Mouse (Mus musculus) G1E (cell line): Measurements from ENCODE around the gene Pde4d. TPM values are rescaled to one million over a fixed set of nuclear protein-coding genes. Genes with fewer than 3 reads are reported as not detected.

ENCODE experiments used
- ATAC-seq: 2 replicates; pipeline ENCODE4 v1.8.0; 2016; ENCODE audit warnings: mild to moderate bottlenecking; ENCODE audit not compliant: insufficient number of reproducible peaks, poor library complexity, low FRiP score, severe bottlenecking; ENCODE audit errors: extremely low read depth
- DNase-seq: peaks from one replicate; pipeline ENCODE4 v3.0.0; 2012; ENCODE audit warnings: low spot score
- H3K27me3 ChIP-seq: 2 replicates; pipeline ENCODE4 v1.6.1; 2012; ENCODE audit warnings: mild to moderate bottlenecking, low read length, inconsistent platforms; ENCODE audit not compliant: insufficient read depth
- H3K36me3 ChIP-seq: replicated peaks from 2 replicates; pipeline ENCODE3; 2012; ENCODE audit warnings: mild to moderate bottlenecking, inconsistent platforms
- H3K4me1 ChIP-seq: 2 replicates; pipeline ENCODE4 v1.6.1; 2012; ENCODE audit warnings: low read depth, low read length, inconsistent platforms, mixed read lengths; ENCODE audit not compliant: insufficient read depth
- H3K4me3 ChIP-seq: 2 replicates; pipeline ENCODE4 v1.5.1; 2012; ENCODE audit warnings: low read depth, mild to moderate bottlenecking, inconsistent platforms, low read length, moderate library complexity, mixed read lengths
- H3K9me3 ChIP-seq: replicated peaks from 2 replicates; pipeline ENCODE4 v1.6.1; 2012; ENCODE audit warnings: inconsistent platforms
- CTCF ChIP-seq: IDR thresholded peaks from 2 replicates; pipeline ENCODE4 v1.5.1; 2012; ENCODE audit warnings: low read depth, low read length, inconsistent platforms, mixed read lengths
- GATA1 ChIP-seq: IDR thresholded peaks from 2 replicates; pipeline ENCODE4 v1.6.1; 2012; ENCODE audit warnings: borderline replicate concordance, low read length, inconsistent platforms, mixed read lengths
- GATA2 ChIP-seq: IDR thresholded peaks from 2 replicates; pipeline ENCODE4 v1.6.1; 2012; ENCODE audit warnings: low read depth, low read length, inconsistent platforms, borderline replicate concordance
- POLR2AphosphoS5 ChIP-seq: IDR thresholded peaks from 2 replicates; pipeline ENCODE4 v1.6.1; 2012; ENCODE audit warnings: low read depth, low read length, inconsistent platforms; ENCODE audit not compliant: insufficient replicate concordance
- TAL1 ChIP-seq: conservative IDR thresholded peaks from 2 replicates; pipeline ENCODE4 v1.6.1; 2012; ENCODE audit warnings: low read depth, low read length, inconsistent platforms, mixed read lengths
- polyA plus RNA-seq: library from polyadenylated mRNA; stranded (reverse); fragments of >175 nt; gene quantifications from 2 replicates; pipeline ENCODE4 v1.2.3, GENCODE M21; 2012
- total RNA-seq, 2 experiments: library from RNA; stranded (forward) in 1 of 2; stranded (reverse) in 1 of 2; fragments of 200-1000 nt in 1 of 2; fragments of >200 nt in 1 of 2; fragmentation: Nextera tagmentation in 1 of 2; gene quantifications; 2 replicates each; pipeline ENCODE4 v1.2.3; 2014 to 2017

Gene Pde4d
- total and polyA plus RNA-seq, 3 experiments, result 8.2 to 124 (median 22.6) TPM

DNA sequence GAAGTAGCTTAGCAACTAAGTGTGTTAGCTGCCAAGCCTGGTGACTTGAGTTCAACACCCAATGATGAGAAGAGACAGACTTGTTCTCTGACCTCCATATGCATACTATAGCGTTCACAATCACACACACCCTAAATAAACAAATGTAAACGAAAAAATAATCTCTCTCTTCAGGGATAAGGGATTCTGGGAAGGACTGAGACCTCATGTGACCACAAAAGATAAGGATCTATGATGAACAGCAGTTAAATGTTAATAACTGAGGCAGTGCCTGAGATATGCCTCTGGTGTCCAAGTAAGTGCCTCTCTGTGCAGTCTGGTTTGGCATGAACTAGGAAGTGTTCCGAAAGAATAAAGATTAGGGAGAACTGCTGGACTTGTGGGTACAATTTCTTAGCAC, 1243.1 kb downstream of the Pde4d start:
- no peak for DNase-seq

GRCm38 (mm10) chr13:109693769-109694168, 1244.0 kb downstream of the Pde4d start:
- no peaks in the 10 kb centered on the region for H3K27me3 ChIP-seq
- DNase-seq, result no peak
- TF ChIP-seq GATA2 (no peak), CTCF (no peak), TAL1 (no peak), POLR2AphosphoS5 (no peak), GATA1 (no peak)
- ATAC-seq, result no peak
- peaks cover 67% of the 10 kb centered on the region for H3K4me1 ChIP-seq
- H3K4me3 ChIP-seq, result no peak overlapping the region
- H3K9me3 ChIP-seq, result peaks cover 2% of the 10 kb centered on the region; the same call in 1 of the 2 replicates
- H3K36me3 ChIP-seq, result peaks cover 50% of the 10 kb centered on the region

More for the DNA sequence above, 1243.1 kb downstream of the Pde4d start:
- Histone ChIP-seq H3K27me3 (no peaks in the 10 kb centered on the region), H3K4me3 (peak overlapping the region; percentile 30; the same call in 1 of the 2 replicates), H3K4me1 (peaks cover 63% of the 10 kb centered on the region), H3K36me3 (peaks cover 42% of the 10 kb centered on the region), H3K9me3 (no peaks in the 10 kb centered on the region)
- TF ChIP-seq GATA2 (no peak), POLR2AphosphoS5 (no peak), CTCF (no peak), GATA1 (no peak), TAL1 (no peak)
- peak; percentile 41 for ATAC-seq

DNA sequence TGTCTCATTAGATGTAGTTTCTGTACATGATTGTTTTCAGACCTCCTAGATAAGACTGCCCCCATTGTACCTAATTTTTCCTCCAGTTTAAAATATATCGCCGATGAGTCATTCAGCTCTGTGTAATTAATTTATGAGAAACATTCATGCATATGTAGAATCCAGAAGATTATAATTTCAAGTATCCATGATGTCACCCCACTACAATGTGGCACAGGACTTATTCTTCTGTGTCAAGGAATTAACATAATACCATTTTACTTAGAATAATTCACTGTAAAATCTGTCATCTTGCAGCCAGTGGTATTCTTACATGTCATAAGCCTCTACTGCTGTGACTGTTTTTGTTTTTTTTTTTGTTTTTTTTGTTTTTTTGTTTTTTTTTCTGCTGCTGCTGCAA, 1244.5 kb downstream of the Pde4d start:
- H3K27me3 ChIP-seq, result no peaks in the 10 kb centered on the region
- DNase-seq (no peak), ATAC-seq (no peak)
- H3K9me3 ChIP-seq, result peaks cover 2% of the 10 kb centered on the region; the same call in 1 of the 2 replicates
- no peak overlapping the region for H3K4me3 ChIP-seq
- peaks cover 62% of the 10 kb centered on the region for H3K4me1 ChIP-seq
- H3K36me3 ChIP-seq, result peaks cover 52% of the 10 kb centered on the region
- no peak for TF ChIP-seq CTCF
- no peak for TF ChIP-seq POLR2AphosphoS5
- TF ChIP-seq GATA1, result no peak
- no peak for TF ChIP-seq GATA2
- no peak for TF ChIP-seq TAL1

- peaks cover 59% of the 10 kb centered on the region for H3K36me3 ChIP-seq
- DNase-seq (no peak), ATAC-seq (no peak)
- no peaks in the 10 kb centered on the region for H3K27me3 ChIP-seq
- no peak overlapping the region for H3K4me3 ChIP-seq
- H3K9me3 ChIP-seq, result peaks cover 2% of the 10 kb centered on the region; the same call in 1 of the 2 replicates
- TF ChIP-seq CTCF, result no peak
- TF ChIP-seq GATA1, result no peak
- no peak for TF ChIP-seq TAL1
- no peak for TF ChIP-seq POLR2AphosphoS5
- TF ChIP-seq GATA2, result no peak
- H3K4me1 ChIP-seq, result peaks cover 59% of the 10 kb centered on the region
Measured at GRCm38 (mm10) chr13:109695098-109695497, 1245.3 kb downstream of the Pde4d start.

DNA sequence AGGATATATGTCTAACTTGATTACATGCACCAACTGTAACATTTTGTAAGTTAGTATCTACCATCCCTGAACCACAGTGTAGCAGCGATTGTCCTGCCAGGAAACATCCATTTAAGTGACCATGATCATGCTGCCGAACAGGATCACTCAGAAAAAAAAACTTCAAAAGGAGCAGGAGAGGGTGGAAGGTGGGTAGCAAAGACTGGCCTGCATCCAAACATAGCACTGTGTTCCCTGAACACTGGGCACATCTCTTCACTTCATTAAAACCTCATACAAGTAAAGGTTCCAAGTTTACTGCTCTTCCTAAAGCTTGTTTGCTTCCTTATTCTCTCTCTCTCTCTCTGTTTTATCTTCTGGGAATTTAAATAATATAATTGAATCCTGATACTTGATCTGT, 1256.4 kb downstream of the Pde4d start:
- no peak overlapping the region for H3K4me3 ChIP-seq
- TF ChIP-seq POLR2AphosphoS5 (no peak), TAL1 (no peak), GATA2 (no peak), CTCF (no peak), GATA1 (no peak)
- peaks cover 63% of the 10 kb centered on the region for H3K36me3 ChIP-seq
- no peaks in the 10 kb centered on the region for H3K9me3 ChIP-seq
- H3K4me1 ChIP-seq, result peaks cover 17% of the 10 kb centered on the region
- ATAC-seq (no peak), DNase-seq (no peak)
- H3K27me3 ChIP-seq, result no peaks in the 10 kb centered on the region

GRCm38 (mm10) chr13:109706579-109706978, 1256.8 kb downstream of the Pde4d start:
- ATAC-seq, result no peak
- no peak for DNase-seq
- H3K4me1 ChIP-seq, result peaks cover 17% of the 10 kb centered on the region
- peaks cover 67% of the 10 kb centered on the region for H3K36me3 ChIP-seq
- no peak for TF ChIP-seq POLR2AphosphoS5
- TF ChIP-seq CTCF, result no peak
- TF ChIP-seq GATA2, result no peak
- no peak for TF ChIP-seq GATA1
- no peak for TF ChIP-seq TAL1
- no peak overlapping the region for H3K4me3 ChIP-seq
- H3K9me3 ChIP-seq, result no peaks in the 10 kb centered on the region
- H3K27me3 ChIP-seq, result no peaks in the 10 kb centered on the region

DNA sequence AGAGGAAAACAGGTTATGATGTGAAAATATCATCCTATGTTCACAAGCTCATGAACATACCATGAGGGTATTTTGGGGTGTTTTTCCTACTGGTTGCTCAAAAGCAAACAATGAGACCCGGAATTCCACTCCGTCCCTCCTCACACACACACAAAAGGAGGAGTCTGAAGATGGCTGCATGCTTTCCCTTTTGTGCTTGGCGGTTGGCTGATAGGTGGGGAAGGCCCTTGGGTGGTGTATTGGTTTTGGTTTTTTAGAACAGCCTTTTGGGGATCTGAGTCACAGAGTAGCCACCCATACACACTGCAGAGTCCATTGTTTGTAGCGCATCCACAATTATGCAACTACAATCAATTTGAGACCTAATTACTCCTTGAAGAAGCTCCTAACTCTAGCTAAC, 1257.4 kb downstream of the Pde4d start:
- peaks cover 67% of the 10 kb centered on the region for H3K36me3 ChIP-seq
- TF ChIP-seq GATA1, result no peak
- no peak for TF ChIP-seq TAL1
- no peak for TF ChIP-seq GATA2
- TF ChIP-seq POLR2AphosphoS5, result no peak
- no peak for TF ChIP-seq CTCF
- no peaks in the 10 kb centered on the region for H3K27me3 ChIP-seq
- peaks cover 14% of the 10 kb centered on the region; the same call in 1 of the 2 replicates for H3K4me1 ChIP-seq
- DNase-seq (no peak), ATAC-seq (no peak)
- no peaks in the 10 kb centered on the region for H3K9me3 ChIP-seq
- H3K4me3 ChIP-seq, result no peak overlapping the region
